Mouse (Mus musculus) bone marrow, adult 2 months (tissue): ENCODE data around the gene Vsig2.

ENCODE experiments used
- CTCF ChIP-seq: fragments of 200-500 bp; IDR thresholded peaks from 2 replicates; pipeline ENCODE4 v1.5.1; 2011; ENCODE audit warnings: low read length, control low read depth; ENCODE audit not compliant: control insufficient read depth, insufficient read depth
- POLR2A ChIP-seq: fragments of 200-500 bp; IDR thresholded peaks from 2 replicates; pipeline ENCODE4 v1.6.1; 2011; ENCODE audit warnings: low read depth, mild to moderate bottlenecking, control low read depth, low read length, borderline replicate concordance; ENCODE audit not compliant: control insufficient read depth

DNA sequence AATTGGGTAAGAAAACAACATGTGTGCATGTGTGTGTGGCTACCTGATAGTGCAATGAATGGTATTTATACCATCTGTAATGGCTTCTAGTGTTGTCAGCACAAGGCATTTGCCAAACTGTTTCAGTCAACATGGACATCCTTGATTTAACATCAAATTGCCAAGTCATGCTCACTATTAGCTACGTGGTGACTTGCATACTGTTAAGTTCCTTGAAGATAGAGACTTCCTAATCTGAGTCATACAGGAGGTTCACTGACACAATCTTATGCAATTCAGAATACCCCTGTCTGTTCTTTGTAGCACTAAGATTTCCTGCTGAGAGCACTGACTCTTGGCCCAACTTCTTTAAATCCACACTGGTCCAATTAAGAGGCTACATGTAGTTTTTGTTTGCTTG, 21.6 kb upstream of the Vsig2 start:
- no peak for TF ChIP-seq CTCF
- TF ChIP-seq POLR2A, result no peak
